8 mouse cellular contexts compared by ENCODE assay signal in genomic region chr11:75173799-75174165, GRCm38 (mm10). TPM values are rescaled to one million over a fixed set of nuclear protein-coding genes. Genes with fewer than 3 reads are reported as not detected.
DNase-seq lines count a peak whose midpoint lies in the region; ATAC-seq and TF ChIP-seq lines count a peak whose summit lies in the region.

No protein-coding gene starts in this region.

- no peak overlapping the region for H3K27ac ChIP-seq in liver, adult 2 months (replicated peaks; ENCODE audit: insufficient read depth, low read depth, low read length)
- H3K27ac ChIP-seq in embryonic facial prominence, embryonic 14.5 days (replicated peaks; ENCODE audit: low read depth, low read length) = no peak overlapping the region
- no peak overlapping the region for H3K27ac ChIP-seq in intestine, embryonic 16.5 days (ENCODE audit: low read length)
- peak overlapping the region; percentile 89 for H3K27ac ChIP-seq in neural tube, embryonic 13.5 days (replicated peaks)

- no peak for TF ChIP-seq CTCF in liver, adult 2 months (IDR thresholded peaks at IDR 0.05; ENCODE audit: low read depth, low read length)

- peak overlapping the region; percentile 29 for H3K9ac ChIP-seq in liver, adult 2 months (ENCODE audit: low read depth, low read length)
- H3K9ac ChIP-seq in embryonic facial prominence, embryonic 14.5 days (ENCODE audit: low read depth, low read length) = no peak overlapping the region
- H3K9ac ChIP-seq in intestine, embryonic 16.5 days (ENCODE audit: low read depth, low read length) = 0 out of 2 replicates have a peak overlapping the region, but pooled peaks have one; percentile 56
- H3K9ac ChIP-seq in neural tube, embryonic 13.5 days = peak overlapping the region; percentile 74

- no peak for TF ChIP-seq POLR2A in liver, adult 2 months (IDR thresholded peaks at IDR 0.05; ENCODE audit: extremely low read depth, insufficient read depth, low read length)

- H3K4me3 ChIP-seq in liver, adult 2 months (ENCODE audit: insufficient read depth, low read depth, low read length) = peak overlapping the region; percentile 58
- peak overlapping the region; percentile 58 for H3K4me3 ChIP-seq in embryonic facial prominence, embryonic 14.5 days (ENCODE audit: low read depth, low read length)
- peak overlapping the region; percentile 67 for H3K4me3 ChIP-seq in intestine, embryonic 16.5 days (ENCODE audit: low read length)
- peak overlapping the region; percentile 69 for H3K4me3 ChIP-seq in neural tube, embryonic 13.5 days

- ATAC-seq in embryonic facial prominence, embryonic 14.5 days (ENCODE audit: low read depth) = no peak
- no peak for ATAC-seq in intestine, embryonic 16.5 days
- ATAC-seq in neural tube, embryonic 13.5 days (ENCODE audit: low read depth) = no peak

- peaks cover 9% of the 10 kb centered on the region; the same call in 1 of the 2 replicates for H3K27me3 ChIP-seq in liver, adult 2 months (ENCODE audit: control insufficient read depth, insufficient read depth, low read length)
- H3K27me3 ChIP-seq in embryonic facial prominence, embryonic 14.5 days (replicated peaks; ENCODE audit: control insufficient read depth, insufficient read depth, low read length) = peaks cover 50% of the 10 kb centered on the region
- peaks cover 35% of the 10 kb centered on the region for H3K27me3 ChIP-seq in intestine, embryonic 16.5 days (replicated peaks; ENCODE audit: control insufficient read depth, insufficient read depth, low read length)
- peaks cover 42% of the 10 kb centered on the region for H3K27me3 ChIP-seq in neural tube, embryonic 13.5 days

- no peaks in the 10 kb centered on the region for H3K9me3 ChIP-seq in embryonic facial prominence, embryonic 14.5 days (ENCODE audit: control insufficient read depth, low read length)
- no peaks in the 10 kb centered on the region for H3K9me3 ChIP-seq in intestine, embryonic 16.5 days (ENCODE audit: control insufficient read depth, low read length)
- no peaks in the 10 kb centered on the region for H3K9me3 ChIP-seq in neural tube, embryonic 13.5 days

- H3K79me2 ChIP-seq in liver, adult 2 months (ENCODE audit: control insufficient read depth, insufficient read depth, low read length) = no peaks in the 10 kb centered on the region

- no peaks in the 10 kb centered on the region for H3K36me3 ChIP-seq in liver, adult 2 months (ENCODE audit: control insufficient read depth, insufficient read depth, low read length)
- H3K36me3 ChIP-seq in embryonic facial prominence, embryonic 14.5 days (ENCODE audit: control insufficient read depth, insufficient read depth, low read length) = peaks cover 17% of the 10 kb centered on the region
- H3K36me3 ChIP-seq in intestine, embryonic 16.5 days (ENCODE audit: control insufficient read depth, insufficient read depth, low read length) = no peaks in the 10 kb centered on the region
- H3K36me3 ChIP-seq in neural tube, embryonic 13.5 days = peaks cover 20% of the 10 kb centered on the region

- peak overlapping the region; percentile 83 for H3K4me2 ChIP-seq in embryonic facial prominence, embryonic 14.5 days (ENCODE audit: low read depth, low read length)
- peak overlapping the region; percentile 96 for H3K4me2 ChIP-seq in intestine, embryonic 16.5 days (ENCODE audit: low read depth, low read length)
- H3K4me2 ChIP-seq in neural tube, embryonic 13.5 days = peak overlapping the region; percentile 91

- 0 out of 2 replicates have a peak, but pooled peaks cover 3% of the 10 kb centered on the region for H3K4me1 ChIP-seq in liver, adult 2 months (ENCODE audit: control insufficient read depth, insufficient read depth, low read length)
- H3K4me1 ChIP-seq in embryonic facial prominence, embryonic 14.5 days (ENCODE audit: control insufficient read depth, insufficient read depth, low read length) = peaks cover 28% of the 10 kb centered on the region
- H3K4me1 ChIP-seq in intestine, embryonic 16.5 days (ENCODE audit: control insufficient read depth, insufficient read depth, low read length) = peaks cover 46% of the 10 kb centered on the region
- H3K4me1 ChIP-seq in neural tube, embryonic 13.5 days (replicated peaks) = peaks cover 61% of the 10 kb centered on the region

- 4% methylated on average over 15 of the region's 15 CpGs for WGBS in liver, adult 2 months
- WGBS in embryonic facial prominence, embryonic 14.5 days = 4% methylated on average over 15 of the region's 15 CpGs
- WGBS in intestine, embryonic 16.5 days = 2% methylated on average over 15 of the region's 15 CpGs
- 3% methylated on average over 15 of the region's 15 CpGs for WGBS in neural tube, embryonic 13.5 days

- intact Hi-C loops in left cerebral cortex, postnatal 25 days (cut with DNase I) = loop anchor here (2.0 to 10.0 kb wide), 3 partner anchors 287 to 401 kb away; partner anchors contain the start of genes Mnt and Tlcd2

- no peak for DNase-seq in liver, adult 2 months (ENCODE audit: extremely low read depth, low read depth, low spot score)
- DNase-seq in liver = no peak
- DNase-seq in embryonic facial prominence, embryonic 14.5 days (ENCODE audit: low spot score) = no peak
- DNase-seq in left cerebral cortex, postnatal 25 days (ENCODE audit: low spot score in 2 of 2) = no peak
- DNase-seq in frontal cortex, adult 2 months (ENCODE audit: extremely low spot score in 1 of 2, low spot score in 1 of 2) = no peak
- no peak for DNase-seq in B cell, adult 2 months

RNA-seq across cellular contexts. Expression of gene Hic1, which starts 4.5 kb away (rescaled TPM):
- total RNA-seq in liver, adult 2 months (2014; rRNA removed) = 1.1 and 1.8 TPM in 2 replicates
- 3.8 and 4.3 TPM in 2 replicates for polyA plus RNA-seq in liver, adult 2 months (2012; rRNA removed)
- polyA plus RNA-seq in embryonic facial prominence, embryonic 14.5 days (2014; fragmentation: Nextera tagmentation; extraction: Ambion mirVana) = 13.1 and 17.8 TPM in 2 replicates
- polyA plus RNA-seq in intestine, embryonic 16.5 days (2015; fragmentation: Nextera tagmentation; extraction: Ambion mirVana) = 7.1 and 8.6 TPM in 2 replicates
- polyA plus RNA-seq in neural tube, embryonic 13.5 days (2015; fragmentation: Nextera tagmentation; extraction: Ambion mirVana) = 7.4 and 9.2 TPM in 2 replicates
- 1 to 10 TPM; 3.3 to 3.5 TPM for total RNA-seq in left cerebral cortex, postnatal 25 days (2021)
- 4.1 and 4.2 TPM in 2 replicates for polyA plus RNA-seq in frontal cortex, adult 2 months (2012; rRNA removed)

RNA-seq across cellular contexts. Expression of gene Ovca2, which starts 4.9 kb away (rescaled TPM):
- total RNA-seq in liver, adult 2 months (2014; rRNA removed) = 6.7 and 6.9 TPM in 2 replicates
- 5.7 and 8.0 TPM in 2 replicates for polyA plus RNA-seq in liver, adult 2 months (2012; rRNA removed)
- 23.1 and 26.5 TPM in 2 replicates for polyA plus RNA-seq in embryonic facial prominence, embryonic 14.5 days (2014; fragmentation: Nextera tagmentation; extraction: Ambion mirVana)
- polyA plus RNA-seq in intestine, embryonic 16.5 days (2015; fragmentation: Nextera tagmentation; extraction: Ambion mirVana) = 18.7 and 23.9 TPM in 2 replicates
- 18.6 and 20.5 TPM in 2 replicates for polyA plus RNA-seq in neural tube, embryonic 13.5 days (2015; fragmentation: Nextera tagmentation; extraction: Ambion mirVana)
- 10 to 100 TPM; 12.4 to 13.9 TPM for total RNA-seq in left cerebral cortex, postnatal 25 days (2021)
- polyA plus RNA-seq in frontal cortex, adult 2 months (2012; rRNA removed) = 17.3 and 18.5 TPM in 2 replicates

RNA-seq across cellular contexts. Expression of gene Dph1, which starts 17.3 kb away (rescaled TPM):
- total RNA-seq in liver, adult 2 months (2014; rRNA removed) = 11.3 and 14.2 TPM in 2 replicates
- 49.1 and 53.5 TPM in 2 replicates for polyA plus RNA-seq in liver, adult 2 months (2012; rRNA removed)
- polyA plus RNA-seq in embryonic facial prominence, embryonic 14.5 days (2014; fragmentation: Nextera tagmentation; extraction: Ambion mirVana) = 22.5 and 23.8 TPM in 2 replicates
- 20.3 and 22.7 TPM in 2 replicates for polyA plus RNA-seq in intestine, embryonic 16.5 days (2015; fragmentation: Nextera tagmentation; extraction: Ambion mirVana)
- polyA plus RNA-seq in neural tube, embryonic 13.5 days (2015; fragmentation: Nextera tagmentation; extraction: Ambion mirVana) = 13.7 and 15.0 TPM in 2 replicates
- total RNA-seq in left cerebral cortex, postnatal 25 days (2021) = 10 to 100 TPM; 26.9 to 27.2 TPM
- polyA plus RNA-seq in frontal cortex, adult 2 months (2012; rRNA removed) = 21.2 and 22.2 TPM in 2 replicates

RNA-seq across cellular contexts. Expression of gene Rtn4rl1, which starts 19.8 kb away (rescaled TPM):
- total RNA-seq in liver, adult 2 months (2014; rRNA removed) = 1.3 and 2.4 TPM in 2 replicates
- polyA plus RNA-seq in liver, adult 2 months (2012; rRNA removed) = 9.5 and 10.0 TPM in 2 replicates
- polyA plus RNA-seq in embryonic facial prominence, embryonic 14.5 days (2014; fragmentation: Nextera tagmentation; extraction: Ambion mirVana) = 4.9 TPM in 2 replicates
- 1.5 and 1.6 TPM in 2 replicates for polyA plus RNA-seq in intestine, embryonic 16.5 days (2015; fragmentation: Nextera tagmentation; extraction: Ambion mirVana)
- 12.4 and 16.5 TPM in 2 replicates for polyA plus RNA-seq in neural tube, embryonic 13.5 days (2015; fragmentation: Nextera tagmentation; extraction: Ambion mirVana)
- 10 to 100 TPM; 76.5 to 90.2 TPM for total RNA-seq in left cerebral cortex, postnatal 25 days (2021)
- polyA plus RNA-seq in frontal cortex, adult 2 months (2012; rRNA removed) = 25.3 and 28.1 TPM in 2 replicates
